Mouse (Mus musculus) C2C12 (cell line): Measurements from ENCODE around the gene Adgrb2.

Experiments
- CEBPB ChIP-seq: IDR thresholded peaks from one replicate; pipeline ENCODE4 v1.6.1; 2011; ENCODE audit warnings: low read depth, mild to moderate bottlenecking, control low read depth, moderate library complexity
- CTCF ChIP-seq: IDR thresholded peaks from one replicate; pipeline ENCODE4 v1.5.1; 2011; ENCODE audit not compliant: control insufficient read depth, insufficient read depth, insufficient read length
- MAX ChIP-seq: IDR thresholded peaks from one replicate; pipeline ENCODE4 v1.6.1; 2011; ENCODE audit warnings: mild to moderate bottlenecking, control low read depth
- MYOD1 ChIP-seq: IDR thresholded peaks from one replicate; pipeline ENCODE4 v1.6.1; 2011; ENCODE audit warnings: low read depth; ENCODE audit not compliant: control insufficient read depth, insufficient read length
- MYOG ChIP-seq: IDR thresholded peaks from one replicate; pipeline ENCODE4 v1.6.1; 2011; ENCODE audit not compliant: control insufficient read depth, insufficient read length; ENCODE audit errors: extremely low read depth
- USF1 ChIP-seq: IDR thresholded peaks from one replicate; pipeline ENCODE4 v1.6.1; 2011; ENCODE audit warnings: low read depth, mild to moderate bottlenecking, control low read depth, moderate library complexity

DNA sequence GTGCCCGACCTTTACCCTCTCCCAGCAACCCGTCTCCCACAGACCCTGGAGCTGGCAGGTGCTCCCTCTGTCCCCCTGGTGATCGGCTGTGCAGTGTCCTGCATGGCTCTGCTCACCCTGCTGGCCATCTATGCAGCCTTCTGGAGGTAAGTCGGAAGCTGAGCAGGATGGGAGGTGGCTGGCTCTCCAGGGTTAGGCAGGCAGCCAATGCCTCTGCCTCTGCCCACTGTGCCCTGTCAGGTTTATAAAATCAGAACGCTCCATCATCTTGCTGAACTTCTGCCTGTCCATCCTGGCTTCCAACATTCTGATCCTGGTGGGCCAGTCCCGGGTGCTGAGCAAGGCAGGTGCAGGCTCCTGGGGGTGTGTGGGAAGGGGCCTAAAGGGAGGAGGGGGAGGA, 27.6 kb downstream of the Adgrb2 start:
- no peak for TF ChIP-seq CTCF
- TF ChIP-seq CEBPB = no peak
- TF ChIP-seq MAX = no peak
- no peak for TF ChIP-seq USF1
- TF ChIP-seq MYOD1 = no peak
- no peak for TF ChIP-seq MYOG
